Comparison of ENCODE assay signal across 21 mouse cellular contexts in genomic region chr4:118476773-118477530, GRCm38 (mm10). TPM values are rescaled to one million over a fixed set of nuclear protein-coding genes. Genes with fewer than 3 reads are reported as not detected.
DNase-seq lines count a peak whose midpoint lies in the region; ATAC-seq and TF ChIP-seq lines count a peak whose summit lies in the region.
"Had no signal": no experiment of that assay in that cellular context is flagged by ENCODE, and none has a peak within 500 bp of the region (broad histone marks: within the 10 kb centered on the region; RNA-seq: fewer than 3 reads in every experiment).

No protein-coding gene starts in this region.

- 0 out of 2 replicates have a peak overlapping the region, but pooled peaks have one; percentile 19 for H3K9ac ChIP-seq in hindbrain, embryonic 15.5 days
- no peak overlapping the region for H3K9ac ChIP-seq in hindbrain, embryonic 12.5 days
- H3K9ac ChIP-seq in midbrain, embryonic 11.5 days (ENCODE audit: low read length) = peak overlapping the region; percentile 44; the same call in 1 of the 2 replicates
- no peak overlapping the region for H3K9ac ChIP-seq in midbrain, postnatal 0 days (replicated peaks; ENCODE audit: low read length, poor library complexity, severe bottlenecking)
- H3K9ac ChIP-seq in embryonic facial prominence, embryonic 11.5 days (replicated peaks; ENCODE audit: low read length) = peak overlapping the region; percentile 47
- no peak overlapping the region for H3K9ac ChIP-seq in neural tube, embryonic 11.5 days (ENCODE audit: low read length)
- H3K9ac ChIP-seq: forebrain, postnatal 0 days; limb, embryonic 15.5 days; lung, embryonic 15.5 days had no signal

- no peaks in the 10 kb centered on the region for H3K9me3 ChIP-seq in hindbrain, embryonic 15.5 days
- H3K9me3 ChIP-seq in hindbrain, embryonic 12.5 days (replicated peaks) = no peaks in the 10 kb centered on the region; the same call in 1 of the 2 replicates
- H3K9me3 ChIP-seq in midbrain, embryonic 11.5 days (ENCODE audit: control insufficient read depth, low read length) = no peaks in the 10 kb centered on the region
- no peaks in the 10 kb centered on the region for H3K9me3 ChIP-seq in midbrain, postnatal 0 days (ENCODE audit: low read length)
- H3K9me3 ChIP-seq in embryonic facial prominence, embryonic 11.5 days (replicated peaks; ENCODE audit: control insufficient read depth, low read length) = no peaks in the 10 kb centered on the region
- H3K9me3 ChIP-seq in neural tube, embryonic 11.5 days (ENCODE audit: control insufficient read depth, low read length) = no peaks in the 10 kb centered on the region
- H3K9me3 ChIP-seq: limb, embryonic 15.5 days; lung, embryonic 15.5 days had no signal

- H3K36me3 ChIP-seq in hindbrain, embryonic 15.5 days = no peaks in the 10 kb centered on the region
- no peaks in the 10 kb centered on the region for H3K36me3 ChIP-seq in hindbrain, embryonic 12.5 days
- H3K36me3 ChIP-seq in midbrain, embryonic 11.5 days (ENCODE audit: control insufficient read depth, insufficient read depth, low read length) = no peaks in the 10 kb centered on the region
- no peaks in the 10 kb centered on the region for H3K36me3 ChIP-seq in midbrain, postnatal 0 days (ENCODE audit: insufficient read depth, low read length)
- H3K36me3 ChIP-seq in embryonic facial prominence, embryonic 11.5 days (replicated peaks; ENCODE audit: control insufficient read depth, insufficient read depth, low read depth, low read length) = no peaks in the 10 kb centered on the region
- H3K36me3 ChIP-seq in neural tube, embryonic 11.5 days (ENCODE audit: control insufficient read depth, insufficient read depth, low read length) = no peaks in the 10 kb centered on the region
- H3K36me3 ChIP-seq: limb, embryonic 15.5 days; lung, embryonic 15.5 days had no signal

- DNase-seq in midbrain, embryonic 11.5 days (ENCODE audit: low spot score, missing footprints) = peak; percentile 86
- no peak for DNase-seq in midbrain, postnatal 0 days (ENCODE audit: low spot score)
- DNase-seq in embryonic facial prominence, embryonic 11.5 days (ENCODE audit: low spot score) = peak; percentile 57
- peak; percentile 32 for DNase-seq in neural tube, embryonic 11.5 days (ENCODE audit: low spot score)
- DNase-seq in lung, postnatal 25 days (ENCODE audit: low spot score) = no peak
- DNase-seq: adrenal gland, postnatal 14 days; B cell, adult 2 months; cerebellum, adult 2 months; forebrain, postnatal 0 days; heart, adult 18-20 months; heart, postnatal 4 days; kidney, postnatal 36 days had no signal

- no peak for ATAC-seq in hindbrain, embryonic 15.5 days (ENCODE audit: low FRiP score, low read depth)
- ATAC-seq in hindbrain, embryonic 12.5 days (ENCODE audit: low FRiP score) = no peak
- ATAC-seq in midbrain, embryonic 11.5 days (ENCODE audit: low FRiP score) = peak; percentile 39; the same call in 1 of the 2 replicates
- no peak for ATAC-seq in midbrain, postnatal 0 days (ENCODE audit: low FRiP score)
- 0 out of 2 replicates have a peak, but pooled peaks have one; percentile 15 for ATAC-seq in embryonic facial prominence, embryonic 11.5 days (replicated peaks; ENCODE audit: insufficient number of reproducible peaks, low FRiP score, low TSS enrichment, low read depth)
- no peak for ATAC-seq in neural tube, embryonic 11.5 days (ENCODE audit: insufficient read depth, low FRiP score, low TSS enrichment)
- ATAC-seq: forebrain, postnatal 0 days; intestine, postnatal 0 days had no signal

- H3K4me1 ChIP-seq in hindbrain, embryonic 15.5 days (replicated peaks) = no peaks in the 10 kb centered on the region
- peaks cover 9% of the 10 kb centered on the region for H3K4me1 ChIP-seq in hindbrain, embryonic 12.5 days
- H3K4me1 ChIP-seq in midbrain, embryonic 11.5 days (ENCODE audit: control insufficient read depth, insufficient read depth, low read length) = peaks cover 11% of the 10 kb centered on the region
- H3K4me1 ChIP-seq in midbrain, postnatal 0 days (ENCODE audit: insufficient read depth, low read length) = no peaks in the 10 kb centered on the region
- no peaks in the 10 kb centered on the region for H3K4me1 ChIP-seq in embryonic facial prominence, embryonic 11.5 days (ENCODE audit: control insufficient read depth, insufficient read depth, low read length)
- no peaks in the 10 kb centered on the region for H3K4me1 ChIP-seq in neural tube, embryonic 11.5 days (ENCODE audit: control insufficient read depth, insufficient read depth, low read length)
- H3K4me1 ChIP-seq: lung, embryonic 15.5 days had no signal

- no peak overlapping the region for H3K4me2 ChIP-seq in hindbrain, embryonic 15.5 days
- no peak overlapping the region for H3K4me2 ChIP-seq in hindbrain, embryonic 12.5 days (replicated peaks)
- H3K4me2 ChIP-seq in midbrain, embryonic 11.5 days = no peak overlapping the region
- no peak overlapping the region for H3K4me2 ChIP-seq in midbrain, postnatal 0 days (ENCODE audit: low read depth, low read length, poor library complexity, severe bottlenecking)
- H3K4me2 ChIP-seq in embryonic facial prominence, embryonic 11.5 days (ENCODE audit: low read depth, low read length) = no peak overlapping the region
- H3K4me2 ChIP-seq in neural tube, embryonic 11.5 days (ENCODE audit: low read depth) = no peak overlapping the region
- H3K4me2 ChIP-seq: limb, embryonic 15.5 days; lung, embryonic 15.5 days had no signal

- no peak overlapping the region for H3K4me3 ChIP-seq in hindbrain, embryonic 15.5 days
- no peak overlapping the region for H3K4me3 ChIP-seq in hindbrain, embryonic 12.5 days
- H3K4me3 ChIP-seq in midbrain, embryonic 11.5 days (ENCODE audit: low read depth, low read length) = no peak overlapping the region
- H3K4me3 ChIP-seq in midbrain, postnatal 0 days (ENCODE audit: low read depth, low read length) = no peak overlapping the region
- no peak overlapping the region for H3K4me3 ChIP-seq in embryonic facial prominence, embryonic 11.5 days (ENCODE audit: low read depth, low read length)
- no peak overlapping the region for H3K4me3 ChIP-seq in neural tube, embryonic 11.5 days (ENCODE audit: low read depth, low read length)
- H3K4me3 ChIP-seq: limb, embryonic 15.5 days; lung, embryonic 15.5 days had no signal

- WGBS in hindbrain, embryonic 15.5 days = 41% methylated on average over 15 of the region's 15 CpGs
- WGBS in hindbrain, embryonic 12.5 days = 37% methylated on average over 15 of the region's 15 CpGs
- WGBS in midbrain, embryonic 11.5 days = 40% methylated on average over 15 of the region's 15 CpGs
- WGBS in midbrain, postnatal 0 days = 43% methylated on average over 15 of the region's 15 CpGs
- 29% methylated on average over 15 of the region's 15 CpGs for WGBS in embryonic facial prominence, embryonic 11.5 days
- WGBS in neural tube, embryonic 11.5 days = 45% methylated on average over 15 of the region's 15 CpGs

- no peak for TF ChIP-seq CTCF in midbrain, postnatal 0 days (IDR thresholded peaks at IDR 0.05)

- H3K27ac ChIP-seq in hindbrain, embryonic 15.5 days (replicated peaks) = no peak overlapping the region
- H3K27ac ChIP-seq in hindbrain, embryonic 12.5 days = no peak overlapping the region; the same call in 1 of the 2 replicates
- peak overlapping the region; percentile 11 for H3K27ac ChIP-seq in midbrain, embryonic 11.5 days (ENCODE audit: low read depth, low read length)
- no peak overlapping the region for H3K27ac ChIP-seq in midbrain, postnatal 0 days (ENCODE audit: low read depth, low read length)
- peak overlapping the region; percentile 52; the same call in 1 of the 2 replicates for H3K27ac ChIP-seq in embryonic facial prominence, embryonic 11.5 days (replicated peaks; ENCODE audit: low read depth, low read length)
- no peak overlapping the region for H3K27ac ChIP-seq in neural tube, embryonic 11.5 days (ENCODE audit: low read depth, low read length)
- H3K27ac ChIP-seq: limb, embryonic 15.5 days; lung, embryonic 15.5 days had no signal

- no peaks in the 10 kb centered on the region for H3K27me3 ChIP-seq in hindbrain, embryonic 15.5 days
- no peaks in the 10 kb centered on the region for H3K27me3 ChIP-seq in hindbrain, embryonic 12.5 days
- no peaks in the 10 kb centered on the region for H3K27me3 ChIP-seq in midbrain, embryonic 11.5 days (ENCODE audit: control insufficient read depth, insufficient read depth, low read length)
- no peaks in the 10 kb centered on the region for H3K27me3 ChIP-seq in midbrain, postnatal 0 days (ENCODE audit: insufficient read depth, low read length)
- no peaks in the 10 kb centered on the region for H3K27me3 ChIP-seq in embryonic facial prominence, embryonic 11.5 days (ENCODE audit: control insufficient read depth, insufficient read depth, low read length)
- no peaks in the 10 kb centered on the region for H3K27me3 ChIP-seq in neural tube, embryonic 11.5 days (ENCODE audit: control insufficient read depth, insufficient read depth, low read length)
- H3K27me3 ChIP-seq: limb, embryonic 15.5 days; lung, embryonic 15.5 days had no signal

RNA-seq across cellular contexts. Expression of gene Tie1, which starts 12.9 kb away (rescaled TPM):
- 15.8 and 18.2 TPM in 2 replicates for polyA plus RNA-seq in hindbrain, embryonic 15.5 days (2015; fragmentation: Nextera tagmentation; extraction: Ambion mirVana)
- polyA plus RNA-seq in hindbrain, embryonic 12.5 days (2016; fragmentation: Nextera tagmentation; extraction: Ambion mirVana) = 19.0 and 21.1 TPM in 2 replicates
- 9.1 and 9.5 TPM in 2 replicates for polyA plus RNA-seq in midbrain, embryonic 11.5 days (2014; fragmentation: Nextera tagmentation; extraction: Ambion mirVana)
- 15.7 and 17.2 TPM in 2 replicates for total RNA-seq in midbrain, postnatal 0 days (2014; rRNA removed)
- polyA plus RNA-seq in midbrain, postnatal 0 days (2015; fragmentation: Nextera tagmentation; extraction: Ambion mirVana) = 9.9 and 10.3 TPM in 2 replicates
- polyA plus RNA-seq in embryonic facial prominence, embryonic 11.5 days (2014; fragmentation: Nextera tagmentation; extraction: Ambion mirVana) = 8.9 and 11.8 TPM in 2 replicates
- 14.5 and 14.8 TPM in 2 replicates for polyA plus RNA-seq in neural tube, embryonic 11.5 days (2014; fragmentation: Nextera tagmentation; extraction: Ambion mirVana)
- total RNA-seq: neutrophil, adult 5-6 weeks had no signal

RNA-seq across cellular contexts. Expression of gene Mpl, which starts 19.6 kb away (rescaled TPM):
- 0.14 and 0.27 TPM in 2 replicates for polyA plus RNA-seq in hindbrain, embryonic 15.5 days (2015; fragmentation: Nextera tagmentation; extraction: Ambion mirVana)
- polyA plus RNA-seq in hindbrain, embryonic 12.5 days (2016; fragmentation: Nextera tagmentation; extraction: Ambion mirVana) = 0.53 and 0.56 TPM in 2 replicates
- 1.4 and 1.6 TPM in 2 replicates for polyA plus RNA-seq in midbrain, embryonic 11.5 days (2014; fragmentation: Nextera tagmentation; extraction: Ambion mirVana)
- total RNA-seq in midbrain, postnatal 0 days (2014; rRNA removed) = 0.11 TPM in 1 of 2 replicates, not detected in the other
- polyA plus RNA-seq in midbrain, postnatal 0 days (2015; fragmentation: Nextera tagmentation; extraction: Ambion mirVana) = 0.11 and 0.15 TPM in 2 replicates
- polyA plus RNA-seq in embryonic facial prominence, embryonic 11.5 days (2014; fragmentation: Nextera tagmentation; extraction: Ambion mirVana) = 1.2 and 1.4 TPM in 2 replicates
- 1.0 and 2.1 TPM in 2 replicates for polyA plus RNA-seq in neural tube, embryonic 11.5 days (2014; fragmentation: Nextera tagmentation; extraction: Ambion mirVana)
- total RNA-seq: forebrain, postnatal 0 days; gastrocnemius, adult 8-10 months had no signal
- polyA plus RNA-seq: forebrain, postnatal 0 days had no signal

RNA-seq across cellular contexts. Expression of gene Cdc20, which starts 39.8 kb away (rescaled TPM):
- polyA plus RNA-seq in hindbrain, embryonic 15.5 days (2015; fragmentation: Nextera tagmentation; extraction: Ambion mirVana) = 42.2 and 62.1 TPM in 2 replicates
- 151 and 168 TPM in 2 replicates for polyA plus RNA-seq in hindbrain, embryonic 12.5 days (2016; fragmentation: Nextera tagmentation; extraction: Ambion mirVana)
- polyA plus RNA-seq in midbrain, embryonic 11.5 days (2014; fragmentation: Nextera tagmentation; extraction: Ambion mirVana) = 305 and 337 TPM in 2 replicates
- 6.9 and 15.3 TPM in 2 replicates for total RNA-seq in midbrain, postnatal 0 days (2014; rRNA removed)
- 9.7 and 11.0 TPM in 2 replicates for polyA plus RNA-seq in midbrain, postnatal 0 days (2015; fragmentation: Nextera tagmentation; extraction: Ambion mirVana)
- polyA plus RNA-seq in embryonic facial prominence, embryonic 11.5 days (2014; fragmentation: Nextera tagmentation; extraction: Ambion mirVana) = 298 and 317 TPM in 2 replicates
- polyA plus RNA-seq in neural tube, embryonic 11.5 days (2014; fragmentation: Nextera tagmentation; extraction: Ambion mirVana) = 290 TPM in 2 replicates

RNA-seq across cellular contexts. Expression of gene Elovl1, which starts 49.1 kb away (rescaled TPM):
- polyA plus RNA-seq in hindbrain, embryonic 15.5 days (2015; fragmentation: Nextera tagmentation; extraction: Ambion mirVana) = 35.2 TPM in 2 replicates
- polyA plus RNA-seq in hindbrain, embryonic 12.5 days (2016; fragmentation: Nextera tagmentation; extraction: Ambion mirVana) = 38.6 and 41.7 TPM in 2 replicates
- polyA plus RNA-seq in midbrain, embryonic 11.5 days (2014; fragmentation: Nextera tagmentation; extraction: Ambion mirVana) = 35.6 and 36.9 TPM in 2 replicates
- 22.1 and 23.6 TPM in 2 replicates for total RNA-seq in midbrain, postnatal 0 days (2014; rRNA removed)
- 23.8 and 28.2 TPM in 2 replicates for polyA plus RNA-seq in midbrain, postnatal 0 days (2015; fragmentation: Nextera tagmentation; extraction: Ambion mirVana)
- 38.6 and 43.5 TPM in 2 replicates for polyA plus RNA-seq in embryonic facial prominence, embryonic 11.5 days (2014; fragmentation: Nextera tagmentation; extraction: Ambion mirVana)
- 42.3 and 48.7 TPM in 2 replicates for polyA plus RNA-seq in neural tube, embryonic 11.5 days (2014; fragmentation: Nextera tagmentation; extraction: Ambion mirVana)

RNA-seq across cellular contexts. Expression of gene 2610528J11Rik, which starts 49.8 kb away (rescaled TPM):
- not detected in 2 replicates for polyA plus RNA-seq in hindbrain, embryonic 15.5 days (2015; fragmentation: Nextera tagmentation; extraction: Ambion mirVana)
- 0.50 and 1.2 TPM in 2 replicates for polyA plus RNA-seq in hindbrain, embryonic 12.5 days (2016; fragmentation: Nextera tagmentation; extraction: Ambion mirVana)
- polyA plus RNA-seq in midbrain, embryonic 11.5 days (2014; fragmentation: Nextera tagmentation; extraction: Ambion mirVana) = 0.42 and 0.46 TPM in 2 replicates
- total RNA-seq in midbrain, postnatal 0 days (2014; rRNA removed) = not detected in 2 replicates
- polyA plus RNA-seq in midbrain, postnatal 0 days (2015; fragmentation: Nextera tagmentation; extraction: Ambion mirVana) = not detected in 2 replicates
- 2.5 and 3.1 TPM in 2 replicates for polyA plus RNA-seq in embryonic facial prominence, embryonic 11.5 days (2014; fragmentation: Nextera tagmentation; extraction: Ambion mirVana)
- polyA plus RNA-seq in neural tube, embryonic 11.5 days (2014; fragmentation: Nextera tagmentation; extraction: Ambion mirVana) = 0.43 and 0.74 TPM in 2 replicates
- total RNA-seq: forebrain, postnatal 0 days; gastrocnemius, adult 8-10 months; heart, adult 18-20 months; heart, postnatal 4 days; layer of hippocampus, postnatal 10 days; neutrophil, adult 5-6 weeks had no signal
- polyA plus RNA-seq: cerebellum, adult 2 months; forebrain, postnatal 0 days; heart, embryonic 14.5 days had no signal

Comparison
In these comparisons a context has a peak if more than half of its experiments do, and no peak if none do; other contexts are left out.
1. ATAC-seq: peak in midbrain, embryonic 11.5 days (single experiment) and embryonic facial prominence, embryonic 11.5 days (single experiment); none in hindbrain, embryonic 15.5 days (single experiment), hindbrain, embryonic 12.5 days (single experiment), midbrain, postnatal 0 days (single experiment) and neural tube, embryonic 11.5 days (single experiment).
2. H3K27ac ChIP-seq: peak in midbrain, embryonic 11.5 days (single experiment) and embryonic facial prominence, embryonic 11.5 days (single experiment); none in hindbrain, embryonic 15.5 days (single experiment), hindbrain, embryonic 12.5 days (single experiment), midbrain, postnatal 0 days (single experiment) and neural tube, embryonic 11.5 days (single experiment).
3. H3K9ac ChIP-seq: peak in hindbrain, embryonic 15.5 days (single experiment), midbrain, embryonic 11.5 days (single experiment) and embryonic facial prominence, embryonic 11.5 days (single experiment); none in hindbrain, embryonic 12.5 days (single experiment), midbrain, postnatal 0 days (single experiment) and neural tube, embryonic 11.5 days (single experiment).
4. DNase-seq: peak in midbrain, embryonic 11.5 days (single experiment), embryonic facial prominence, embryonic 11.5 days (single experiment) and neural tube, embryonic 11.5 days (single experiment); none in midbrain, postnatal 0 days (single experiment) and lung, postnatal 25 days (single experiment).